Mouse (Mus musculus): ENCODE measurements around the gene Zfp978. TPM values are rescaled to one million over a fixed set of nuclear protein-coding genes. Genes with fewer than 3 reads are reported as not detected.
"Not testable (repeated sequence)": the region's sequence is repeated elsewhere in the genome, so short reads cannot be mapped to it uniquely, and the experiment has no call there.

Zfp978 gene
- total RNA-seq, 1 experiment from 2014 or later, result not detected

- not testable (repeated sequence) for DNase-seq
Measured at GRCm38 (mm10) chr4:147350541-147350940, 10.6 kb upstream of the Zfp978 start.

DNA sequence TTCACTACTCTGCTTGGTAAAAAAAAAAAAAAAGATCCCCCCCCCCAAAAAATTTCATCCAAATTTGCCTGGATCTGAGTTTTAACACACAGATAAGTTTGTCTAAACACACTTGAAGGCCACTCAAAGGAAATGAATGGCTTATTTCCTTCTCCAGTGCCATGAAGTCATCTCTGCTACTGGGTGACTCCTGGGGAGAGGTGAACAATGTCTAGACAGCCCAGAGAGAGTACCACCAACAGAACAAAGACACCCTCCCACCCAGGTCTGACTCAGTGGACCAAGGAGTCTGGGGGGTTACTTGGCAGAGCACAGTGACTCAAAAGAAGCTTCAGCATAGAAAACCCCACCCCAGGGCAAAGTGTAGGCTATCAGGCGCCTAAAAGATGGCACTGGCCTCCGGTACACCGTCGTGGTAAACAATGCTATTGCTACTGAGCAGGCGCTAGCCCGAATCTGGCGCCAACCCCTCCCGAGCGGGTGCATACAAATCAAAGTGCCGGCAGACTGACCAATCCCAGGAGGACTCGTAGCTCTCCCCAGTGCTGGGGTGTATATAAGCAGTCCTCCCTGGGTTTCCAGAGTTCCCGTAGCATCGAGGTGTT is 9.6 kb upstream of the Zfp978 start:
- DNase-seq, result not testable (repeated sequence)

DNA sequence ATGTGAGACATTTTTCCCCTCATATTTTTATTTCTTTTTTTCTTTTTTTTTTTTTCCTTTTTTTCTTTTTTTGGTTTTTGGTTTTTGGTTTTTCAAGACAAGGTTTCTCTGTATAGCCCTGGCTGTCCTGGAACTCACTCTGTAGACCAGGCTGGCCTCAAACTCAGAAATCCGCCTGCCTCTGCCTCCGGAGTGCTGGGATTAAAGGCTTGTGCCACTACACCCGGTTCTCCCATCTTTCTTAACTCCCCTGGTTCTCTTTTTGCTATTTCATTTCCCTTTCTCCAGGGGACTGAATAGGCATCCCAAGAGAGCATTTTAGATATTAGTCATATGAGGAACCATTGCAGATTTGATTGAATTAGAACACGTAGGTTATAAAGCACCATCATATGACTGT is 7.5 kb upstream of the Zfp978 start:
- not testable (repeated sequence) for DNase-seq

GRCm38 (mm10) chr4:147356042-147356441 is 5.1 kb upstream of the Zfp978 start:
- DNase-seq, result not testable (repeated sequence)

DNA sequence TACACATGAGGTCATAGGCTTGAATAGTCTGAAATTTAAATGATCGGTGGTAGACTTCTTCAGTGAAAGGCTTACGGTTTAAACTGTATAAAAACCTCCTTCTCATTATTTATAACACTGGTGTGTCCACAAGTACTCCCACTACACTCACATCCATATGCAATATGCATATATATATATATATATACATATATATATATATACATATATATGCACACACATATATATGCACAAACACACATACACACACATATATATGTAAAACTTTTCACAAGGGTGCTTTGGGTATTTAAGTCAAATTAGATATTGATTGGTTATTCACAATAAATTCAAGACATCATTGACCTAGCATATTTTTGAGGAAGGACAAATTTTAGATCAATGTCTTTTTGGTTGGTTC is 3.9 kb upstream of the Zfp978 start:
- DNase-seq, result not testable (repeated sequence)

GRCm38 (mm10) chr4:147361872-147362271 is 769 bp downstream of the Zfp978 start:
- not testable (repeated sequence) for DNase-seq

DNA sequence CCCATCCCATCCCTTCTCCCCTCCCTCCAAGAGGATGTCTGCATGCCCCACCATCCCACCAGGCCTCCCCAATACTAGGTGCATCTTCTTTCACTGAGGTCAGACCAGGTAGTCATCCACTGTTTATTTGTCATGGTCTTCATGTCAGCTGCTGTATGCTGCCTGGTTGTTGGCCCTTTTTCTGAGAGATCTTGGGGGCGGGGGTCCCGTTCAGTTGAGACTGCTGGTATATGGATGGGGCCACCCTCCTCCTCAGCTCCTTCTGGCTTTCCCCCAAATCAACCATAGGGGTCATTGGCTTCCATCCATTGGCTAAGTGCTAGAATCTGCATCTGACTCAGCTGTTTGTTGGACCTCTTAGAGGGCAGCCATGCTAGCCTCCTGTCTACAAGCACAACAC is 8.5 kb downstream of the Zfp978 start:
- not testable (repeated sequence) for DNase-seq

GRCm38 (mm10) chr4:147383199-147383598 is 22.1 kb downstream of the Zfp978 start:
- not testable (repeated sequence) for DNase-seq

DNA sequence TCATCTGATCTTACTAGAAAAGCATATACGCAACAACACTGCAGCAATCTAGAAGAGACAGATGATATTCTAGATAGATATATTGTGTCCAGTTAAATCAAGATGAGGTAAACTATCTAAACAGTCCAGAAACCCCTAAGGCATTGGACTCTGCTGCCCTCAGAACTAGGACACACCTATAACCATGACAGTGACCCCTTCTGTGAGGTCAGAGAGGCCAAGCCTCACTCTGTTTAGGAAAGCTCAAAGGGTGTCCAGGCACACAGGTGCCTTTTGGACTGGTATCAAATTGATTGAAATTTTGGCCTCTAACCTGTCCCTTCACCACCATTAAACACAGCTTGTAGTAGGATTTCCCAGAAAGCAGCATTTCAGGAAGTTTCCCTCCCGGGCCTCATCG is 36.1 kb downstream of the Zfp978 start:
- not testable (repeated sequence) for DNase-seq

DNA sequence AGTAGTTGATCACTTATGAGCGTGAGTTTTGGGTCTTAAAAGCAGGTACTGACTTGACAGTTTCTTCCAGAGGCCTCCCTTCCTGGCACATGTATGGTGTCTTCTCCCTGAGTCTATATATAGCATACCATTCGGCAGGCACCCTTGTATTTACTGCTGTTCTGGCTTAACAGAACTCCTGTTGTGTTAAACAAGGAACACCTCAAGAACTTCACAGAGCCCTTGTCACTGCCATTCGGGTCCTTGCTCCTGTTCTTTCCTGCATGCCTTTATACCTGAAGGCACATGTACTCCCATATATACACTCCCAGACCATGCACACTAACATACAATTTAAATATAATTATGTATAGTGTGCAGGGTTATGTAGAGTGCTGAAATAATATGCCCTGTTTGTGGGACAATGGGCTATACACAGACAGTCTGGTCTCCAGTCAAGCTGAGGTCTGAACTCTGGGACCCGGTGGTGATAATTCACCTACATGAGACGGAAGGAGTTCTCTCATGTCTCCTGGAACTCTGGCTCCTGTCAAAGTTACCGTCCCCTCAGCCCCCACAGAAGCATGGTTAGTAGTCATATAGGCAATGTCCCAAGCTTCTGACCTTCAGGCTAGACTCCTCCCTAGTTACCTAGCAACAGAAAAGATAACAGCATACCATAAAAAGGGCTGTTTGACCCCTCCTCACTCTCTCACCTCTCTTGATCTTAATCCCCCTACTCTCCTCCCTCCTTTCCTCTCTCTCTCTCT is 37.0 kb downstream of the Zfp978 start:
- not testable (repeated sequence) for DNase-seq

GRCm38 (mm10) chr4:147398741-147399140 is 37.6 kb downstream of the Zfp978 start:
- DNase-seq, result not testable (repeated sequence)

DNA sequence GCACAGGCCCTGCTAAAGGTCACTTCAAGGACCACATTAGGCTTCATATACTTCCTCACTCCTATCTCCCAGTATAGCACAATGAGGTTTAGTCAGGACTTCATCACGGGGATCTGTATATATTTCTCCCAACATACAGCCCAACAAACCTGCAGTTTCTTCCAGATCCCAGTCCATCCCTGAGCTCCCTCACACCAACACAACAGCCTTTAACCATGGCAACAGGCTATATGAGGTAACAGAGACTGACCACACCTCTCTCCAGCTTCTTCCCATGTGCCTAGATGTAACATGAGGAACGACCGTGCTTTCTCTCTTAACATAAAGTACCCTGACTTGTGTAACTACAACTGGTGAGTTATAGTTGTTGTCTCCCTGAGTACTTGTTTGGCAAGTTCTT is 38.4 kb downstream of the Zfp978 start:
- not testable (repeated sequence) for DNase-seq

DNA sequence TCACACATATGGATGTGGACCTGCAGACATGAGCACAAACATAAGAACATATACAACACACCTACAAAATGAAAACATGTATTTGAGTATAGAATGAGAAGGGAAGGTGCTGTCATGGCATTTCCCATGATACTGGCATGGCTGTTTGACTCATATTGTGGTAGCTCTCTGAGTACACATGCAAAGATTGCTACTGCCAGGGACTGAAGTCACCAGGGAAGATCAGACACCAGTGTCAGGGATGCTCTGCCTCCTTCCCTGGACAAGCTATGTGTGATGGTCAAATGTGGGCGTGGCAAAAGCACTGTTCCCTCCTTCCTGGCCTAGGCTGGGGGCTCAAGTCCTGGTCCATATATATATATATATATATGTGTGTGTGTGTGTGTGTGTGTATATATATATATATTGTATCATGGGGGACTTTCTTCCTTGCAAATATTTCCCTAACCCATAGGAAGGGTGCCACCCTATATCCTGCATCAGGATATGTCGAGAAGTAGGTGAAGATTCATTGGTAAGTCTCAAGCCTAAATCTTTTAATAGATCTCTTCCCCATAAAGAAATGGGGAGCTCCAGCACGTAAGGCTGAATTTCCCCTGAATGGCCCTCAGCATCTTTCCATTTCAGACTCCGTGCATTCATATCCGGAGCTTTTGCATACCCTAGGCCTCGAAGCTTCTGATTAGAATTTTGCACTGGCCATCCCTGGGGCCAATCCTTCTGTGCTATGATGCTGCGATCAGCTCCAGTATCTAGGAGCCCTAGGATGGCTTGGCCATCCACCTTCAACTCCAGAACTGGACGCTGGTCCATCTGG is 39.1 kb downstream of the Zfp978 start:
- not testable (repeated sequence) for DNase-seq

DNA sequence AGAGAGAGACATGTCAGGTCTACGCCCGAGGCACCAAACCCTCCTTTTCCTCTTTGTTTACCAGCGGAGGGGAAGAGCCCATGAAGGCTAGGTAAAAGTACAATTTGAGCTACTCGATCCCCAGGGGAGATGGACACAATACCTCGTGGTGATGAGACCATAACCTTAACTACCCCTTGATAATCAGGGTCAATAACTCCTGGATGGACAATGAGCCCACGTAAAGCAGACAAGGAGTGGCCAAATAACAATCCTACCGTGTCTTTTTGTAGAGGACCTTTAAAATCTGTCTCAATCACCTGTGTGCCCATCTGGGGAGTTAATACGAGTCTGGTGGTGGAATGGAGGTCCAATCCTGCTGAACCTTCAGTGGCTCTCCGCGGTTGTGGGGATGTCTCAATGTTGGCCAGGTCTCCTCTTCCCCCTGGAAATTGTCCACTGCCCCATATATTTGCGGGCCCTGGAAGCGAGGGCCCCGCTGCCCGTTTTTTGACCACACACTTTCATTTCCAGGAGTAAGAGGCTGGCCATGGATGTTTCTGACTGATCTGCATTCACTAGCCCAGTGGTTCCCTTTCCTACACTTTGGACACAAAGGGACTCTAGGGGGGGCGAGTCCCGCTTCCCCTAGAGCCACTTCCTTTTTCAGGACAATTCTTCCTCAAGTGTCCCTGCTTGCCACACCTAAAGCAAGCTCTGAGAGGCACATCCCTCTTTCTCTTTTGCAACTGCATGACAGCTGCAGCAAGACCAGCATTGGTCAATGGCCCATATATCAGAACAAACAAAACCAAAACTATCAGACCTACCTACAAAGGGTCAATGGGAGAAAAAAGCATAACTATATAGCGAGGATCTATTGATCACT is 40.0 kb downstream of the Zfp978 start:
- DNase-seq, result not testable (repeated sequence)

DNA sequence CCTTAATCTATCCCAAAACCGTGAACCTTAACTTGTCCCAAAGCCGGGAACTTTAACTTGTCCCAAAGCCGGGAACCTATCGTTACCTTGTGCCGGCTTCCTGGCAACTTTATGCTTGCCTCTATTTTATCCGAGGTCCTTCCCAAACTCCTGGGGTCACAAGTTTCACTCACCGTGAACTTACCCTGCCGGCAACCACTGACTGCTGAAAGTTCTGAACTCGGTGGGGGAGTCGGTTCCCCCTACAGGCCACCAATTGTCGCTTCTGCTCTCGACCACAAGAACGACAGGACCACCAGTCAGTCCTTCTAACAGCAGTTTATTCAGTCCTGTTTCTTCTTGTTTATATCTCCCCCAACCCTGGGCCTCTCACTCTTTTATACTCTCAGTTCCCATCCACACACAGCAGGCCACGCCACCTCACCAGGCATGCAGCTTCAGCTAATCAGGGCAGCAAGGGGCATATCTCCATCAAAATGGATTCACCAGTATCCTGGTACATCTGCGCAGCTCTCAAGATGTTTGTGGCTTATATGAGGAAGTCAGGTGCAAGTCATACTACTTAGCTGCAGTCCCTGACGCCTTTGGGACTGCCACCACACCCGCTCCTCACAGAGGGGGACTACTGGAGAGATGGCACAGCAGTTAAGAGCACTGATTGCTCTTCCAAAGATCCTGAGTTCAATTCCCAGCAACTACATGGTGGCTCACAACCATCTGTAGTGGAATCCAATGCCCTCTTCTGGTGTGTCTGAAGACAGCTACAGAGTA is 40.8 kb downstream of the Zfp978 start:
- not testable (repeated sequence) for DNase-seq

DNA sequence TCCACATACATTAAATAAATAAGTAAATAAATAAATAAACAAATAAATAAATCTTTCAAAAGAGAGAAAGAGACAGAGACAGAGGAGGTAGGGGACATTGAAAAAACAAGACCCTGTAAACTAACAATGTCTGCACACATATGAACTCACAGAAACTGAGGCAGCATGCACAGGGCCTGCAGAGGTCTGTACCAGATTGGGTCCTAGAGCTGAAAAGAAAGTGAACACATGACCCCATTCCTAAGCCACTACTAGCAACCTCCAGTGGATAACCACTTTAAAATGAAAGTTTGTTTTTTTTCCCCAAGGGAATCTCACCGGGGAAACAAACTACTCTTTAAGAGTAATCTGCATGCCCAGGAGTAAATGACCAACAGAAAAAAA is 41.4 kb downstream of the Zfp978 start:
- not testable (repeated sequence) for DNase-seq

GRCm38 (mm10) chr4:147403509-147403908 is 42.4 kb downstream of the Zfp978 start:
- not testable (repeated sequence) for DNase-seq

DNA sequence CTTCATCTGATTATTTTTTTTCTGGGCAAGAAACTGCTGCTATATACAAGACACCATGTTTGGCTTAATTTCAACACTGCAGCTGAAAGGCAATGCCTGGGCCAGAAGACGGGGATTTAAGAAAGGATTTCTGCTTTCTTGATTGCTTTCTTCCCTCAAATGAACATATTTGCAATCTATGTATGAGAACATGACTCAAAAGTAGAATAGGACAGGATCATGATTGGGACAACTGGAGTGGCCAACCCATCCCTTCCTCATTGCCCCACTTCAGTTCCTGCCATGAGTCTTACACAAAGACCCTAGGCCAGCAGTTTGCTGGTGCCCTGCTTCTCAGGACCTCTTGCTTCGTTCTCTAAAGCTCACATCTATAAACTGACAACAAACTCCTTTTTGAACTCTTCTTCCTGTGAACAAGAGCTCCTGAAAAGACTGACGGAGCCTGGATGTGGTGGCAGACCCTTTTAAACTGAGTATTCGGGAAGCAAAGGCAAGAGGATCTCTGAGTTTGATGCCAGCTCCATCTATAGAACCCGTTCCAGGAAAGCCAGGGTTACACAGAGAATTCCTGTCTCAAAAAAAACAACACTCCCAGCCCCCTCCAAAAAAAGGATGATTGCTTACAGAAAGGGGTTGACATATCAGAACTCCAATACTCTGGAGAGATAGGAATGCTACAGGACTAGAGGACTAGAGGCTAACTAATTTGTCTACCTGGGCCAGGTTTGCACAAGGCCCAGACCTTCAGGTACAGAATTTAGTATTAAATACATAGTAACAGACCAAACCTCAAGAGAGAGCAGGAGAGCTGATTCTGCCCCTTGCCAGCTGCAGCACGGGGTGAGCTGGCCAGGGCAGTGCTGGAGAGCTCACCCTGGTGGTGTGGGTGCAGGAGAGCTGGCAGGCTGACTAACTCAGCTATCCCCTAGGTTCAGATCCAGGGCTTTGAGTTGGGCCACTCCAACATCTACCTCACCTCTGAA is 43.1 kb downstream of the Zfp978 start:
- DNase-seq, result not testable (repeated sequence)

DNA sequence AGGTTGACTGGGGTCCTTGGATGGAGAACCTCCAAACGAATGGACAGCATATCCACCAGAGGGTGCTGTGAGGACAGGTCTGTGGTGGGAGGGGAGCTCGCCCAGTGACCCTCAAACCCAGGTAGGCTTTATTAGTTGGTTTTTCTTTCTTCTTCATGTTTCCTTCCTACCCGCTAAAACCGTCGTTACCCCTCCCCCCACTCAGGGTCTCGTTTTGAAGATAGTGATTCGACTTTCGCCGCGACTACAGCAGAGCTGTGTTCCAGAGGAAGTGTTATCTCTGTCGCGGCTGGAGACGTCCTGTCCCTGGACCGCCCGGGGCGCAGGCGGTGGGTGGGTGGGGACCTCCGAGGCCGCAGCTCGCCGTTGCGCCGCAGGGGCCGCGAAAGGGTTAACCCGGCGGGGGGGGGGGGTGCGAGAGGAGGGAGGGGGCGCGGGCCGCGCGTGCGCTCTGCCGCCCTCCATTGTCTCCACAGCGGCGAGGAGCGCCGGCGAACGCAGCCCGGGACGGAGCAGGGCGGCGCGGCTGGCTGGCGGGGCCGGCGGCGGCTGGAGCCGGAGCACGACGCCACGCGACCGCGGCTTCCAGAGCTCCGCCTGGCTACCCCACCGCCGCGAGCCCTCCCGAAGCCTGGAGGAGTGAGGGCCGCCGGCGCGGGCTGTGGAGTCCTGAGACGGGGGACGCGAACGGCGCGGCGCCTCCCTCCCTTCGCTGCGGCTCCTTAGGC is 45.8 kb downstream of the Zfp978 start:
- DNase-seq, result peak; percentile 53
